Mouse (Mus musculus) cerebral cortex, adult 2 months (tissue): ENCODE measurements around the gene Atp6v0c.

Experiments used
- WGBS: fragments of 180-500 bp; shearing (Covaris S2); methylation state at CpG from one replicate; pipeline ENCODE4 v1.1.7; 2018; 5-methylcytosine and 5-hydroxymethylcytosine counted together

Atp6v0c gene

DNA sequence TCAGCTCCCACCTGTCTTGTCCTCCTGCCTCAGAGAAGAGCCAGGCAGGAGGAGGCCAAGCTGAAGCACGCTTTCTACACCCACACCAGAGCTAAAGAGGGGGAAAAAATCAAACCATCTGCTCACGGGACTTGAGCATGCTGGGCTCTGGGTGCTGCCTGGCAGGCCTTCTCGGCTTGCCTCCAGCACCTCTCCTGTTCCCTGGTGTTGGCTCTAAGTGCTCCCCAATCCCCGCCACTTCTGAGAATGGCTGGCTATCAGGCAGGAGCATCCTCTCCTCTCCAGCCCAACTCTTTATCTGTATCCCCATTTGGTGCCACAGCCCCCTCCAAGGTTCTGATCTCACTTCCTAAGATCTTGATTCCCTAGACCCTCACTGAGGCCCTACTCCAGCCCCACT lies 29.8 kb upstream of the Atp6v0c start:
- 38% methylated on average over 4 of the region's 4 CpGs for WGBS

- 44% methylated on average over 15 of the region's 15 CpGs for WGBS
Observed at GRCm38 (mm10) chr17:24197032-24197824, 27.7 kb upstream of the Atp6v0c start.

GRCm38 (mm10) chr17:24195349-24195748 lies 25.8 kb upstream of the Atp6v0c start:
- WGBS = 54% methylated on average over 2 of the region's 2 CpGs

DNA sequence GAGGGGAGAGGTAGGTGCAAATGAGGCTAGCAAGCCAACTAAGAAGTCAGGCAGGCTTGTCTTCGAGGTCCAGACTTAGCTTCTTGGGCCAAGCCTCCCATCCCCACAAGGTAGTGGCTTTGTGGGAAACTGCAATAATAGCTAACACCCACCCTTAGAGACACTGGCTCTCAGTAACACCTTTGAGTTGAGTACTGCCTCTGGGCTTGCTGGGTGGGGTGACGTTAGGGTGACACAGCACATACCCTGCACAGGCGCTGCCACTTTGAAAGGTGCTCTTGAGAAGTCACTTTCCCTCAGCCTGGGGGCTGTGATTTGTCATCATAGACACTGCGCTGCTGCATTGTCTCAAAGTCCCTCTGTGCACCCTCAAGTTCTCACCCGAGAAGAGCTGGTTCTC lies 24.3 kb upstream of the Atp6v0c start:
- WGBS = 73% methylated on average over 5 of the region's 5 CpGs

GRCm38 (mm10) chr17:24193268-24193667 lies 23.8 kb upstream of the Atp6v0c start:
- WGBS = 89% methylated on average over 8 of the region's 8 CpGs

GRCm38 (mm10) chr17:24192848-24193247 lies 23.3 kb upstream of the Atp6v0c start:
- WGBS = 77% methylated on average over 8 of the region's 8 CpGs

GRCm38 (mm10) chr17:24191481-24191880 lies 22.0 kb upstream of the Atp6v0c start:
- WGBS = 53% methylated on average over 4 of the region's 4 CpGs

DNA sequence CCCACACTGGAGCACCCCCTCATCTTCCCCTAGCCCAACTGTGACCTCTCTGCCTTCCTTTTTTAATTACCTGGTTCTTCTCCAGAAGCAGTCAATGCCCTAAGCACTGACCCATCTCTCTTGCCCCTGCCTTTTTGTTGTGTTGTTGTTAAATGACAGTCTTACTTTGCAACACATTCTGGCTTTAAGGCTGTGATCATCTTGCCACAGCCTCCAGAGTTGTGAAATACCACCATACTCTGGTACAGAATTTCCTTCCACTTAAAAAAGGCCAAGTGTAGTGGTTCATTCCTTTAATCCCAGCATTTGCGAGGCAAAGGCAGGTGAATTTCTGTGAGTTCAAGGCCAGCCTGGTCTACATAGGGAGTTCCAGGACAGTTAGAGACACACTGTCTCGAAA lies 21.4 kb upstream of the Atp6v0c start:
- WGBS = 86% methylated on average over 2 of the region's 2 CpGs

- WGBS = 78% methylated on average over 3 of the region's 3 CpGs
Observed at GRCm38 (mm10) chr17:24174259-24174658, 4.8 kb upstream of the Atp6v0c start.

DNA sequence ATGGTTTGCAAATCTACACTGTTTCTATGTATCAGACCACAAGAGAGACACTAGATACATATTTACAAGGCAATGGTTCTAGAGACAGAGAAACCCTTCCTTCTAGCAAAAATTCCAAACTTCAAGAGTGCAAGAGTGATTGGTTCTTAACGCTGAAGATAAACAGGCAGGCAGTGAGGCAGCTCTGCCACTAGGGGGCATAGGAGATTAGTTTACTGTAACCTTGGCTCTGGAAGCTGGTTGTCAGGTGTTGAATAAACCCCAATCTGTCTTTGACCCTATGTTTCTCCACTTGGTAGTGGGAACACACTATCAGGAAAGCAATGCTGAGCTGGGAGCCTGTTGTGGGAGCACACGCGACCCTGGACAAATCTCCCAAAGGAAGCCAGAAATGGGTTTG lies 3.9 kb upstream of the Atp6v0c start:
- 4% methylated on average over 3 of the region's 3 CpGs for WGBS

- 77% methylated on average over 4 of the region's 4 CpGs for WGBS
Observed at GRCm38 (mm10) chr17:24171738-24172137, 2.2 kb upstream of the Atp6v0c start.

DNA sequence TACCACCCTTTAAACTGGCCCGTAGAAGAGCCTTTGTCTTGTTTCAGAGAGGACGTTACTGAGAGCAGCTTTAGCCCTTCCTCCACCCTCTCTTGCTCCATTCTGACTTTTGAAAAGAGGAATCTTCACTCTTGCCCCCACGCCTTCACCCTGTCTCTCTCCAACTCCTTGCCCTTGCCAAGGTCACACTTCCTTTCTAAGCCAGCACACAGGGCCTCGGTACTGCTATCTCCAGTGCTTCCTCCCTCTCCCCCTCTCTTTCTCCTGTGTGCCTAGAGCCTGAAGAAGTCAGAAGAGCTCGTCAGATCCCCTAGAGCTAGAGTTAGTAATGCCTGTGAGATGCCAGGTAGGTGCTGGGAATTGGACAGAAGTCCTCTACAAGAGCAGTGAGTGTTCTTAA lies 1.2 kb upstream of the Atp6v0c start:
- 81% methylated on average over 5 of the region's 5 CpGs for WGBS

- WGBS = 41% methylated on average over 3 of the region's 3 CpGs
Observed at GRCm38 (mm10) chr17:24170125-24170524, 623 bp upstream of the Atp6v0c start.

DNA sequence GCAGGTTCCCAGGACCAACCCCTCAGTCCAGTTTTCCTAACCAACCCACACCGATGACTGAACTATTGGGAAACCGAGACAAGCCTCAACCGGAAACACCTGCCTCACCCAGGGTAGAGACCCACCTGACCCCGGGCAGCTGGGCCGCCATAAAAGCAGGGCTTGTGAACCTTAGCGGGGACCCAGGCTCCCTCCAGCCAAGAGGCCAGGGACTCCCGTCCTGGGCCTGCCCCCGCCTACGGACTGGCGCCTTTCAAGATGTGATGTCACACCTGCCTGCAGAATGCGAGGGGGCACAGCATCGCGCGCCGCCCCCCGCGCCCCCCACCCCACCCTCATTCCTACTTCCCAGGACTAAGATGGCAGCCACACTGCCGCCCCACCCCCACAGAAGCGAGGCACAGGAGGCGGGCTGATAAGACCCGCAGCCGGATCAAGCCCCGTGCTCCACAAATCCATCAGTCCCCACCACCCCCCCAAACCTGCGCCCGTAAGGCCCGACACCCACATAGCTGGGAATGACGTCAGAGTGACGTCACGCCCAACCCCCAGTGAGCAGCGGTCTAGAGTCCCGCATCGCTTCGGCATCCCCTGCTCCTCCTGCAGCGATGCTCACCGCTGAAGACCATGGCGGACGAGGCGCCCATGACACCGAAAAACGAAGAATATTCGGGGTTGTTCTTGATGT lies 768 bp downstream of the Atp6v0c start:
- WGBS = under 1% methylated on average over 40 of the region's 41 CpGs

DNA sequence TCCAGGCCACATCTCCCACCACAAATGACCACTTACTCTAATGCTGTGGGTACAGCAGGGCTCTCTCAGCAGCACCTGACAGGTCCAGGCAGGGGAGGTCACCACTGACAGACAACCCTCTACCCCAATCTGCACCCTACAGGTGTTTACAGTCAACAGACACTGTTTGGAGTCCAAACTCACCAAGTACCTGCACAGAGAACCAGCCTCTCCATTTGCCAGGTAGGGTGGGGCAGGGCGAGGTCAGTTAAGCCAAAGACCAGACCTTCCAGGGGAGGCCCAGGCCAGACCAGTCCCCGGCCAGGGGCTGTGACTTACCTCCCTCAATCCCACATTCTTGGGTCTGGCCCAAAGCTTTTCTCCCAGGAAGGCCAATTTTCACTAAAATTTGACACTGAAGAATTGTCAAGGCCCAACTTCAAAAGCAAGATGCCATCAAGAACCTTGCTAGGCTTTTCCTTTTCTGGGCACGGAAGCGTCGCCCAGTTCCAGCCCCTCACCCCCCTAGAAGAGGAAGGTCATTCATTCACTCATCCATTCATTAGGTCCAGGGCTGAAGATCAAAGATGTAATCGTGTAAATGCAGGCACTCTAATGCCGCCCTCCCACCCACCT lies 1.5 kb downstream of the Atp6v0c start:
- 23% methylated on average over 7 of the region's 7 CpGs for WGBS

DNA sequence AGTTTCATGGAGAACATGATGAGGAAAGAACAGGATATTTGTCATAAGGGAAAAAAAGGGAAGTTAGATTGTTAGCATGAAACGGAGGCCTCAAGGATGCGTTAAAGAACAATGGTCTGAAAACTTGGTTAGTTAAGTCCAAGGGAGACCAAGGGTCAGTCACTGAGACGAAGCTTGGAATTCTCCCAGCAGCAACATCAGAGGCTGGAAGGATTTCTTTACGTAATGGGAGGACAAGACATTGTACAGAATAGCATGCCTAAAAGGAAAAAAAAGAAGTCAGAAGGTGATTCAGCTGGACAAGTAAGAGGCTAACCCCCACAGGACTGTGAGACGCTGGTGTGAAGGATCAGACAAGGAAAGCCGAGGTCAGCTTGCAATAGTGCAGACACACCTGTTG lies 2.4 kb downstream of the Atp6v0c start:
- WGBS = 28% methylated on average over 6 of the region's 6 CpGs

GRCm38 (mm10) chr17:24164566-24165259 lies 4.8 kb downstream of the Atp6v0c start:
- 43% methylated on average over 11 of the region's 11 CpGs for WGBS

DNA sequence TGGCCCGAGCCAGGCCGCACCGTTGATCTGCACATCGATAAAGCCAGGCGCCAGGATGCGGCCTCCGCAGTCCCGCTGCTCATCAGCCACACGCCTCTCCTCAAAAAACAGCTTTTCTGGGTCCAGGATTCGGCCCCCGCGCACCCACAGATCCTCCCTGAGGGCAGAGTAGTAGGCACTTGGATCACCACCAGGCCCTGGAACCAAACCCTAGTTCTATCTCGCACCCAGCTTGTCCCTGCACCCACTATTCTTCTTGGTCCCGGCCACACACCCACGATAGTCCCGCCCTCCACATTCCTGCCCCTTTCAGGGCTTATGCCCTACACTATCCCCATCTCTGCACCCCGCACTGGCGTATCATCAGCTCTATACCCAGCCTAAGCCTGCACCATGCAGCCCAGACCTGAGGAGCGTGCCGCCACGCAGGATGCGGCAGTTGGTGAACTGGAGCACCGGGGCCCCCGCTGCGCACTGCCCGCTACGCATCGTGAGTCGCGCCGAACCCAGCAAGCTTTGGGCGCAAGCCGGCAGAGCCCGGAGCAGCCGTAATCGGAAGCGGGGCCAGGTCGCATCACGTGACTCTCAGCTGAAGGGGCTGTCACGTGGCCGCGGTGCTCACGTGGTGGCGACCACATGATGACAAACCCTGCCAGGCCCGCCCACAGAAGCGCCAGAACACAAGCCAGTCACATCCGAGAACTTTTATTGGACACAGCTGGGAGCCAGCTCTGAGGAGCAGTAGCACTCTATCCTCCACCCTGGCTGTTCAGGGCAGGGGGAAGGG lies 6.1 kb downstream of the Atp6v0c start, which contains the start of gene Amdhd2:
TSS of gene Amdhd2 (minus strand) at position 591 of the 787 bp plus-strand sequence.
- WGBS = under 1% methylated on average over 47 of the region's 47 CpGs

GRCm38 (mm10) chr17:24162584-24163175 lies 6.8 kb downstream of the Atp6v0c start:
- 18% methylated on average over 17 of the region's 17 CpGs for whole genome bisulfite sequencing

DNA sequence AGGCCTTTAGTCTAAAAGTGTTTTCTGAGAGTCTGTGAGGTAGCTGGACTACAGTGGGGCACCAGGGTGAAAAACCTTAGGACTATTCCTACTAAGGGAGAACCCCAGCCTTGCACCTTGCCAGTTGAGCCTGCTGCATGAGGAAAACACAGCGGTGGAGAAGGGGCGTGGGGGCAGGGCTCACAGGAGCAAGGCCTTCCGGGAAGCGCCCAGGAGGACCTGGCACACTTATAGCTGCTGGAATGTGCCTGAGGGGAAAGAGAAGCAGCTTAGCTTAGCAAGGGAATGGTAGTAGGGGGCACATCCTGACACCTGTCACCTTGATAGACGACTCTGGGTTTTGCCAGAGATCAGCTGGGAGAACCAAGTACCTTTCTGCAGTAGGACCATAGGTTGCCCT lies 8.0 kb downstream of the Atp6v0c start:
- 85% methylated on average over 5 of the region's 5 CpGs for WGBS

- WGBS = 94% methylated on average over 4 of the region's 4 CpGs
Observed at GRCm38 (mm10) chr17:24157526-24157925, 12.0 kb downstream of the Atp6v0c start.
